Mouse (Mus musculus) MEL (cell line): ENCODE data around the gene Dmac2. TPM values are rescaled to one million over a fixed set of nuclear protein-coding genes. Genes with fewer than 3 reads are reported as not detected.

Experiments used
- DNase-seq: peaks from one replicate; pipeline ENCODE4 v3.0.0; 2011; ENCODE audit warnings: low read depth, low spot score
- H3K27ac ChIP-seq: 2 replicates; pipeline ENCODE4 v1.5.1; 2012; ENCODE audit warnings: low read depth, mild to moderate bottlenecking, control low read depth, low read length, moderate library complexity; ENCODE audit not compliant: control insufficient read depth
- H3K27me3 ChIP-seq, 2 experiments: fragments of 150-350 bp in 1 of 2; sonication (generic) in 1 of 2; 2 replicates each; pipeline ENCODE4 v1.6.1; 2012; ENCODE audit warnings: low read length in 2 of 2, mild to moderate bottlenecking in 2 of 2, improper control_type of control experiment in 1 of 2, moderate library complexity in 1 of 2; ENCODE audit not compliant: insufficient read depth in 2 of 2, control insufficient read depth in 1 of 2
- H3K36me3 ChIP-seq, 2 experiments: 2 replicates each; pipeline ENCODE4 v1.6.1; 2012 to 2014; ENCODE audit warnings: low read length in 2 of 2, improper control_type of control experiment in 1 of 2, inconsistent platforms in 1 of 2, mild to moderate bottlenecking in 1 of 2; ENCODE audit not compliant: insufficient read depth in 2 of 2, control insufficient read depth in 1 of 2
- H3K4me1 ChIP-seq, 2 experiments: fragments of 150-350 bp in 1 of 2; sonication (generic) in 1 of 2; 2 replicates each; pipeline ENCODE4 v1.6.1; 2012; ENCODE audit warnings: low read length in 2 of 2, improper control_type of control experiment in 1 of 2, mild to moderate bottlenecking in 1 of 2; ENCODE audit not compliant: insufficient read depth in 2 of 2, control insufficient read depth in 1 of 2
- H3K4me3 ChIP-seq, 2 experiments: fragments of 150-350 bp in 1 of 2; sonication (generic) in 1 of 2; 2 replicates each; pipeline ENCODE4 v1.5.1; 2012; ENCODE audit warnings: low read depth in 2 of 2, low read length in 2 of 2, mild to moderate bottlenecking in 2 of 2, moderate library complexity in 2 of 2, control low read depth in 1 of 2, improper control_type of control experiment in 1 of 2; ENCODE audit not compliant: control insufficient read depth in 1 of 2, insufficient read depth in 1 of 2
- H3K79me2 ChIP-seq: 2 replicates; pipeline ENCODE4 v1.6.1; 2012; ENCODE audit warnings: mild to moderate bottlenecking, low read length, moderate library complexity; ENCODE audit not compliant: control insufficient read depth, poor library complexity, insufficient read depth
- H3K9ac ChIP-seq: 2 replicates; pipeline ENCODE4 v1.6.1; 2012; ENCODE audit warnings: low read depth, mild to moderate bottlenecking, control low read depth, low read length, moderate library complexity; ENCODE audit not compliant: control insufficient read depth, poor library complexity, severe bottlenecking
- H3K9me3 ChIP-seq: fragments of 150-350 bp; sonication (generic); replicated peaks from 2 replicates; pipeline ENCODE4 v1.6.1; 2012; ENCODE audit warnings: mild to moderate bottlenecking, low read length, improper control_type of control experiment, moderate library complexity; ENCODE audit not compliant: insufficient read depth
- BHLHE40 ChIP-seq: IDR thresholded peaks from 2 replicates; pipeline ENCODE4 v1.6.1; 2012; ENCODE audit warnings: low read depth, mild to moderate bottlenecking, inconsistent platforms, low read length, improper control_type of control experiment, borderline replicate concordance
- CTCF ChIP-seq, 3 experiments: IDR thresholded peaks in 2 of 3; conservative IDR thresholded peaks in 1 of 3; 2 replicates each; pipeline ENCODE4 v1.5.1; 2011 to 2012; ENCODE audit warnings: low read length in 3 of 3, low read depth in 2 of 3, mild to moderate bottlenecking in 2 of 3, improper control_type of control experiment in 1 of 3, inconsistent platforms in 1 of 3, mixed read lengths in 1 of 3, moderate library complexity in 1 of 3; ENCODE audit not compliant: control insufficient read depth in 1 of 3, insufficient read depth in 1 of 3, poor library complexity in 1 of 3, severe bottlenecking in 1 of 3
- HCFC1 ChIP-seq: IDR thresholded peaks from 2 replicates; pipeline ENCODE4 v1.6.1; 2012; ENCODE audit warnings: low read depth, mild to moderate bottlenecking, inconsistent platforms, low read length, improper control_type of control experiment, moderate library complexity
- KAT2A ChIP-seq: conservative IDR thresholded peaks from 2 replicates; pipeline ENCODE4 v1.6.1; 2012; ENCODE audit warnings: low read depth, low read length, improper control_type of control experiment, inconsistent platforms
- MAFK ChIP-seq: IDR thresholded peaks from 2 replicates; pipeline ENCODE4 v1.6.1; 2011; ENCODE audit warnings: low read depth, mild to moderate bottlenecking, low read length, improper control_type of control experiment, borderline replicate concordance
- MAZ ChIP-seq: IDR thresholded peaks from 2 replicates; pipeline ENCODE4 v1.6.1; 2012; ENCODE audit warnings: low read depth, mild to moderate bottlenecking, inconsistent platforms, low read length, improper control_type of control experiment
- MEF2A ChIP-seq: IDR thresholded peaks from 2 replicates; pipeline ENCODE4 v1.6.1; 2014; ENCODE audit warnings: low read depth, mild to moderate bottlenecking, inconsistent platforms, low read length, improper control_type of control experiment; ENCODE audit not compliant: poor library complexity, insufficient replicate concordance, severe bottlenecking; ENCODE audit errors: extremely low read depth
- MYB ChIP-seq: IDR thresholded peaks from 2 replicates; pipeline ENCODE4 v1.6.1; 2011; ENCODE audit warnings: mild to moderate bottlenecking, low read depth, low read length, improper control_type of control experiment
- MYC ChIP-seq: IDR thresholded peaks from 2 replicates; pipeline ENCODE4 v1.6.1; 2011; ENCODE audit warnings: low read depth, mild to moderate bottlenecking, low read length, improper control_type of control experiment, moderate library complexity
- NELFE ChIP-seq: IDR thresholded peaks from 2 replicates; pipeline ENCODE4 v1.6.1; 2011; ENCODE audit warnings: low read depth, low read length, improper control_type of control experiment
- NRF1 ChIP-seq: IDR thresholded peaks from 2 replicates; pipeline ENCODE4 v1.6.1; 2014; ENCODE audit warnings: low read depth, mild to moderate bottlenecking, inconsistent platforms, low read length, improper control_type of control experiment, moderate library complexity; ENCODE audit not compliant: poor library complexity, insufficient read depth, severe bottlenecking
- POLR2AphosphoS2 ChIP-seq: IDR thresholded peaks from 2 replicates; pipeline ENCODE4 v1.6.1; 2011; ENCODE audit warnings: low read length, improper control_type of control experiment
- POLR2AphosphoS5 ChIP-seq: IDR thresholded peaks from 2 replicates; pipeline ENCODE4 v1.6.1; 2012; ENCODE audit warnings: low read depth, borderline replicate concordance, mild to moderate bottlenecking, inconsistent platforms, low read length, moderate library complexity, mixed read lengths
- TBP ChIP-seq: IDR thresholded peaks from 2 replicates; pipeline ENCODE4 v1.8.0; 2011; ENCODE audit warnings: low read depth, low read length, improper control_type of control experiment
- UBTF ChIP-seq: IDR thresholded peaks from 2 replicates; pipeline ENCODE4 v1.6.1; 2012; ENCODE audit warnings: low read depth, mild to moderate bottlenecking, inconsistent platforms, low read length, improper control_type of control experiment, moderate library complexity, borderline replicate concordance; ENCODE audit not compliant: insufficient read depth
- USF1 ChIP-seq: IDR thresholded peaks from 2 replicates; pipeline ENCODE4 v1.6.1; 2014; ENCODE audit warnings: low read depth, mild to moderate bottlenecking, inconsistent platforms, low read length, improper control_type of control experiment, moderate library complexity
- ZC3H11A ChIP-seq: IDR thresholded peaks from 2 replicates; pipeline ENCODE4 v1.6.1; 2012; ENCODE audit warnings: low read depth, mild to moderate bottlenecking, inconsistent platforms, low read length, improper control_type of control experiment
- ZKSCAN1 ChIP-seq: IDR thresholded peaks from 2 replicates; pipeline ENCODE4 v1.6.1; 2012; ENCODE audit warnings: low read depth, mild to moderate bottlenecking, inconsistent platforms, low read length, improper control_type of control experiment, moderate library complexity
- polyA plus RNA-seq, 2 experiments: library from polyadenylated mRNA; stranded (reverse) in 1 of 2; unstranded in 1 of 2; fragments of >175 nt in 1 of 2; fragments of >200 nt in 1 of 2; gene quantifications; 2 replicates each; pipeline versions ENCODE4 v1.2.1 to v1.2.4; 2012; ENCODE audit warnings: low replicate concordance in 2 of 2, low read depth in 1 of 2; ENCODE audit not compliant: insufficient read length in 2 of 2, insufficient read depth in 1 of 2, missing spikeins in 1 of 2
- total RNA-seq: library from RNA; depleted of rRNA; stranded (reverse); fragments of 300-350 nt; gene quantifications from 2 replicates; pipeline ENCODE4 v1.2.3, GENCODE M21; 2012

The Dmac2 gene
- total and polyA plus RNA-seq, 3 experiments, result 14.8 to 32.8 TPM; not detected in 1

GRCm38 (mm10) chr7:25610056-25610455, 9.2 kb upstream of the Dmac2 start:
- Histone ChIP-seq H3K9me3 (no peaks in the 10 kb centered on the region), H3K9ac (no peak overlapping the region), H3K79me2 (no peaks in the 10 kb centered on the region; the same call in 1 of the 2 replicates), H3K36me3 (peaks cover 0 to 13% of the 10 kb centered on the region in 2 experiments; a peak in 2 of 4 replicates), H3K27ac (no peak overlapping the region), H3K4me3 (no peak overlapping the region), H3K4me1 (peaks cover 0 to 6% of the 10 kb centered on the region in 2 experiments; a peak in 2 of 4 replicates), H3K27me3 (no peaks in the 10 kb centered on the region)
- DNase-seq, result no peak
- no peak for TF ChIP-seq POLR2AphosphoS2
- TF ChIP-seq MAFK, result no peak
- no peak for TF ChIP-seq MEF2A
- TF ChIP-seq HCFC1, result no peak
- TF ChIP-seq BHLHE40, result no peak
- TF ChIP-seq NRF1, result no peak
- TF ChIP-seq ZC3H11A, result no peak
- no peak for TF ChIP-seq MAZ
- TF ChIP-seq NELFE, result no peak
- no peak for TF ChIP-seq ZKSCAN1
- TF ChIP-seq CTCF (IDR thresholded peaks at IDR 0.05 in 2 of 3, conservative IDR thresholded peaks at IDR 0.05 in 1 of 3; ENCODE audit: control insufficient read depth in 1 of 3, insufficient read depth in 1 of 3, low read depth in 2 of 3, low read length in 3 of 3, poor library complexity in 1 of 3, severe bottlenecking in 1 of 3), result no peak
- no peak for TF ChIP-seq USF1

DNA sequence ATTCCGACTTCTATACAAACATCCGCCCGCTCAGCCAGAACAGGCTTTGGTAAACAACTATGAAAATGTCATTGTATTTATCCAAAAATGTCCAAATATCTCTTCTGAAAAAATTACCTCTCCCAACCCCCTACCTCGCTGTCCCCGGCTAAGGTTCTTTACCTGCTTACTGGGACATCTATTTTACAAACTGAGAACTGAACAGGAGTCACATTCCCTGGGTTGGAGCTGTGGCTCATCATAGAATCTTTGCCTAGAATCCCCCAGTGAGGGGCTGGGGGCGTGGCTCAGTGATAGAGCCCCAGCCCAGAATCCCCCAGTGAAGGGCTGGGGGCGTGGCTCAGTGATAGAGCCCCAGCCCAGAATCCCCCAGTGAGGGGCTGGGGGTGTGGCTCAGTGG, 7.7 kb upstream of the Dmac2 start:
- Histone ChIP-seq H3K27ac (no peak overlapping the region), H3K4me3 (no peak overlapping the region), H3K9me3 (no peaks in the 10 kb centered on the region), H3K27me3 (no peaks in the 10 kb centered on the region), H3K4me1 (peaks cover 0 to 11% of the 10 kb centered on the region in 2 experiments; a peak in 2 of 4 replicates), H3K9ac (no peak overlapping the region), H3K36me3 (peaks cover 0 to 7% of the 10 kb centered on the region in 2 experiments; a peak in 2 of 4 replicates), H3K79me2 (no peaks in the 10 kb centered on the region; the same call in 1 of the 2 replicates)
- TF ChIP-seq MYB, result no peak
- TF ChIP-seq MAFK, result no peak
- no peak for TF ChIP-seq KAT2A
- DNase-seq, result no peak

DNA sequence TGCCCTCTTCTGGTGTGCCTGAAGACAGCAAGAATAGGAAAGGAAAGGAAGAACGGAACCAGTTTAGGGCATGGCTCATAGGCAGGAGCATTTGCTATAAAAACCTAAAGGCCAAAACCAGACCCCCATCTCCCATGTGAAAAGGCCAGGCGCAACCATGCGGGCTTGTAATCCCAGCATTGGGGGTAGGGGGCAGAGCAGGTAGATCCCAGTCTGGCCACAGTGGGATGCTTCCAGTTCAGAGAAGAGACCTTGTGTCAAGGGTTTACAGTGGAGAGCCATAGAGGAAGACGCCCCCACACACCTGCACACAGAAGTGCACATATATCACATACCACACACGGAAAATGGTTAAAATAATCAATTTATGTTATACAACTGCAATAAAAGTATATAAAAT, 5.1 kb upstream of the Dmac2 start:
- no peak for DNase-seq
- no peaks in the 10 kb centered on the region for H3K36me3 ChIP-seq
- no peak overlapping the region for H3K9ac ChIP-seq
- no peaks in the 10 kb centered on the region for H3K79me2 ChIP-seq
- no peaks in the 10 kb centered on the region for H3K9me3 ChIP-seq
- H3K4me1 ChIP-seq, result peaks cover 0 to 12% of the 10 kb centered on the region in 2 experiments; a peak in 2 of 4 replicates
- TF ChIP-seq UBTF, result no peak
- TF ChIP-seq POLR2AphosphoS5, result no peak
- TF ChIP-seq TBP, result no peak
- TF ChIP-seq NELFE, result no peak
- no peak for TF ChIP-seq MYC
- no peak for TF ChIP-seq ZKSCAN1
- no peaks in the 10 kb centered on the region for H3K27me3 ChIP-seq
- H3K27ac ChIP-seq, result no peak overlapping the region
- H3K4me3 ChIP-seq, result no peak overlapping the region
